Mouse (Mus musculus) hindbrain, embryonic 16.5 days (tissue): ENCODE data around the gene Angptl4. TPM values are rescaled to one million over a fixed set of nuclear protein-coding genes. Genes with fewer than 3 reads are reported as not detected.
A peak's percentile ranks its signal among the peaks of the same experiment; 100 is the strongest.

ENCODE experiments used
- ATAC-seq: fragments of 200-750 bp; cut with Nextera tagmentation; 2 replicates; pipeline ENCODE4 v1.8.0; 2017; ENCODE audit warnings: moderate TSS enrichment, moderate library complexity
- H3K27ac ChIP-seq: fragments of 300-500 bp; sonication (generic); 2 replicates; pipeline ENCODE4 v1.5.1; 2014; ENCODE audit warnings: low read depth, mild to moderate bottlenecking, control low read depth, low read length, moderate library complexity
- H3K27me3 ChIP-seq: fragments of 300-500 bp; sonication (generic); replicated peaks from 2 replicates; pipeline ENCODE4 v1.6.1; 2014; ENCODE audit warnings: low read length; ENCODE audit not compliant: control insufficient read depth, insufficient read depth
- H3K36me3 ChIP-seq: fragments of 300-500 bp; sonication (generic); 2 replicates; pipeline ENCODE4 v1.6.1; 2014; ENCODE audit warnings: mild to moderate bottlenecking, low read length, moderate library complexity, mixed read lengths; ENCODE audit not compliant: control insufficient read depth, insufficient read depth
- H3K4me1 ChIP-seq: fragments of 300-500 bp; sonication (generic); 2 replicates; pipeline ENCODE4 v1.6.1; 2014; ENCODE audit warnings: low read depth, low read length; ENCODE audit not compliant: control insufficient read depth, insufficient read depth
- H3K4me2 ChIP-seq: fragments of 300-500 bp; sonication (generic); 2 replicates; pipeline ENCODE4 v1.6.1; 2014; ENCODE audit warnings: mild to moderate bottlenecking, low read length, control low read depth, moderate library complexity
- H3K4me3 ChIP-seq: fragments of 300-500 bp; sonication (generic); 2 replicates; pipeline ENCODE4 v1.5.1; 2014; ENCODE audit warnings: mild to moderate bottlenecking, low read length, control low read depth, moderate library complexity
- H3K9ac ChIP-seq: fragments of 300-500 bp; sonication (generic); 2 replicates; pipeline ENCODE4 v1.6.1; 2014; ENCODE audit warnings: low read depth, mild to moderate bottlenecking, control low read depth, low read length, moderate library complexity
- H3K9me3 ChIP-seq: fragments of 300-500 bp; sonication (generic); 2 replicates; pipeline ENCODE4 v1.6.1; 2014; ENCODE audit warnings: mild to moderate bottlenecking, low read length, moderate library complexity; ENCODE audit not compliant: control insufficient read depth
- WGBS: fragments of 180-500 bp; shearing (Covaris S2); extraction: QIAGEN DNeasy Blood & Tissue Kit; methylation state at CpG from one replicate; pipeline ENCODE4 v1.1.7; 2014; 5-methylcytosine and 5-hydroxymethylcytosine counted together
- polyA plus RNA-seq: library from polyadenylated mRNA; unstranded; fragments of >200 nt; fragmentation: Nextera tagmentation; extraction: Ambion mirVana; gene quantifications from 2 replicates; pipeline ENCODE4 v1.2.1, GENCODE M21; 2015

The Angptl4 gene
- polyA plus RNA-seq, 1 experiment from 2014 or later: 26.6 TPM

- no peak overlapping the region for H3K4me3 ChIP-seq
- H3K4me2 ChIP-seq: no peak overlapping the region
- peaks cover 36% of the 10 kb centered on the region for H3K4me1 ChIP-seq
- no peak overlapping the region for H3K9ac ChIP-seq
- no peaks in the 10 kb centered on the region for H3K27me3 ChIP-seq
- H3K27ac ChIP-seq: no peak overlapping the region
- WGBS: 74% methylated on average over 1 of the region's 1 CpGs
- no peaks in the 10 kb centered on the region for H3K9me3 ChIP-seq
- peaks cover 16% of the 10 kb centered on the region for H3K36me3 ChIP-seq
- ATAC-seq: no peak
These were observed 40.9 kb upstream of the Angptl4 start for GRCm38 (mm10) chr17:33822436-33822959.

GRCm38 (mm10) chr17:33817969-33818643 is 36.5 kb upstream of the Angptl4 start:
- H3K27me3 ChIP-seq: no peaks in the 10 kb centered on the region
- peaks cover 22% of the 10 kb centered on the region for H3K4me1 ChIP-seq
- H3K27ac ChIP-seq: peak overlapping the region; percentile 93
- H3K9ac ChIP-seq: peak overlapping the region; percentile 80
- H3K4me3 ChIP-seq: peak overlapping the region; percentile 63
- peaks cover 16% of the 10 kb centered on the region for H3K36me3 ChIP-seq
- 12% methylated on average over 30 of the region's 33 CpGs for WGBS
- ATAC-seq: peak; percentile 55
- H3K9me3 ChIP-seq: no peaks in the 10 kb centered on the region
- H3K4me2 ChIP-seq: peak overlapping the region; percentile 93

GRCm38 (mm10) chr17:33817184-33817968 is 35.7 kb upstream of the Angptl4 start:
- peak overlapping the region; percentile 93 for H3K4me2 ChIP-seq
- H3K9ac ChIP-seq: peak overlapping the region; percentile 80
- peak overlapping the region; percentile 63 for H3K4me3 ChIP-seq
- ATAC-seq: peak; percentile 97
- H3K4me1 ChIP-seq: peaks cover 15% of the 10 kb centered on the region
- H3K36me3 ChIP-seq: peaks cover 12% of the 10 kb centered on the region
- no peaks in the 10 kb centered on the region for H3K9me3 ChIP-seq
- no peaks in the 10 kb centered on the region for H3K27me3 ChIP-seq
- H3K27ac ChIP-seq: peak overlapping the region; percentile 93
- under 1% methylated on average over 67 of the region's 89 CpGs for WGBS

GRCm38 (mm10) chr17:33816612-33817011 is 35.0 kb upstream of the Angptl4 start:
- Histone ChIP-seq H3K27me3 (no peaks in the 10 kb centered on the region), H3K9ac (peak overlapping the region; percentile 80), H3K4me1 (peaks cover 11% of the 10 kb centered on the region), H3K4me3 (peak overlapping the region; percentile 63), H3K9me3 (no peaks in the 10 kb centered on the region), H3K36me3 (peaks cover 5% of the 10 kb centered on the region), H3K27ac (peak overlapping the region; percentile 93; the same call in 1 of the 2 replicates), H3K4me2 (peak overlapping the region; percentile 93)
- ATAC-seq: no peak
- WGBS: 58% methylated on average over 5 of the region's 5 CpGs

- Histone ChIP-seq H3K27ac (no peak overlapping the region), H3K27me3 (no peaks in the 10 kb centered on the region), H3K4me1 (peaks cover 18% of the 10 kb centered on the region), H3K4me3 (no peak overlapping the region), H3K4me2 (no peak overlapping the region), H3K9me3 (no peaks in the 10 kb centered on the region), H3K9ac (no peak overlapping the region), H3K36me3 (no peaks in the 10 kb centered on the region)
- WGBS: 94% methylated on average over 5 of the region's 6 CpGs
- no peak for ATAC-seq
These were observed 33.8 kb upstream of the Angptl4 start for GRCm38 (mm10) chr17:33815399-33815798.

- no peak overlapping the region for H3K27ac ChIP-seq
- no peaks in the 10 kb centered on the region for H3K9me3 ChIP-seq
- peaks cover 10% of the 10 kb centered on the region for H3K4me1 ChIP-seq
- H3K4me3 ChIP-seq: no peak overlapping the region
- 70% methylated on average over 4 of the region's 4 CpGs for WGBS
- H3K4me2 ChIP-seq: no peak overlapping the region
- no peak for ATAC-seq
- no peaks in the 10 kb centered on the region for H3K27me3 ChIP-seq
- no peaks in the 10 kb centered on the region for H3K36me3 ChIP-seq
- no peak overlapping the region for H3K9ac ChIP-seq
These were observed 31.4 kb upstream of the Angptl4 start for GRCm38 (mm10) chr17:33812990-33813389.

GRCm38 (mm10) chr17:33812475-33812874 is 30.8 kb upstream of the Angptl4 start:
- Histone ChIP-seq H3K4me3 (no peak overlapping the region), H3K27me3 (no peaks in the 10 kb centered on the region; the same call in 1 of the 2 replicates), H3K36me3 (no peaks in the 10 kb centered on the region), H3K9me3 (no peaks in the 10 kb centered on the region), H3K9ac (no peak overlapping the region), H3K27ac (no peak overlapping the region), H3K4me1 (peaks cover 7% of the 10 kb centered on the region; the same call in 1 of the 2 replicates), H3K4me2 (no peak overlapping the region)
- no peak for ATAC-seq
- WGBS: 50% methylated on average over 3 of the region's 3 CpGs

- no peaks in the 10 kb centered on the region; the same call in 1 of the 2 replicates for H3K27me3 ChIP-seq
- peak; percentile 2; the same call in 1 of the 2 replicates for ATAC-seq
- H3K36me3 ChIP-seq: no peaks in the 10 kb centered on the region
- 32% methylated on average over 7 of the region's 7 CpGs for WGBS
- H3K9ac ChIP-seq: peak overlapping the region; percentile 68; the same call in 1 of the 2 replicates
- H3K9me3 ChIP-seq: no peaks in the 10 kb centered on the region
- peak overlapping the region; percentile 91 for H3K4me2 ChIP-seq
- H3K27ac ChIP-seq: no peak overlapping the region
- H3K4me1 ChIP-seq: peaks cover 7% of the 10 kb centered on the region; the same call in 1 of the 2 replicates
- peak overlapping the region; percentile 52 for H3K4me3 ChIP-seq
These were observed 29.5 kb upstream of the Angptl4 start for GRCm38 (mm10) chr17:33811142-33811516.
